Mouse (Mus musculus) MEL (cell line): ENCODE results near the gene Tnik. TPM values are rescaled to one million over a fixed set of nuclear protein-coding genes. Genes with fewer than 3 reads are reported as not detected.

Source experiments
- DNase-seq: peaks from one replicate; pipeline ENCODE4 v3.0.0; 2011; ENCODE audit warnings: low read depth, low spot score
- H3K27ac ChIP-seq: 2 replicates; pipeline ENCODE4 v1.5.1; 2012; ENCODE audit warnings: low read depth, mild to moderate bottlenecking, control low read depth, low read length, moderate library complexity; ENCODE audit not compliant: control insufficient read depth
- H3K27me3 ChIP-seq, 2 experiments: fragments of 150-350 bp in 1 of 2; sonication (generic) in 1 of 2; 2 replicates each; pipeline ENCODE4 v1.6.1; 2012; ENCODE audit warnings: low read length in 2 of 2, mild to moderate bottlenecking in 2 of 2, improper control_type of control experiment in 1 of 2, moderate library complexity in 1 of 2; ENCODE audit not compliant: insufficient read depth in 2 of 2, control insufficient read depth in 1 of 2
- H3K36me3 ChIP-seq, 2 experiments: 2 replicates each; pipeline ENCODE4 v1.6.1; 2012 to 2014; ENCODE audit warnings: low read length in 2 of 2, improper control_type of control experiment in 1 of 2, inconsistent platforms in 1 of 2, mild to moderate bottlenecking in 1 of 2; ENCODE audit not compliant: insufficient read depth in 2 of 2, control insufficient read depth in 1 of 2
- H3K4me1 ChIP-seq, 2 experiments: fragments of 150-350 bp in 1 of 2; sonication (generic) in 1 of 2; 2 replicates each; pipeline ENCODE4 v1.6.1; 2012; ENCODE audit warnings: low read length in 2 of 2, improper control_type of control experiment in 1 of 2, mild to moderate bottlenecking in 1 of 2; ENCODE audit not compliant: insufficient read depth in 2 of 2, control insufficient read depth in 1 of 2
- H3K4me3 ChIP-seq, 2 experiments: fragments of 150-350 bp in 1 of 2; sonication (generic) in 1 of 2; 2 replicates each; pipeline ENCODE4 v1.5.1; 2012; ENCODE audit warnings: low read depth in 2 of 2, low read length in 2 of 2, mild to moderate bottlenecking in 2 of 2, moderate library complexity in 2 of 2, control low read depth in 1 of 2, improper control_type of control experiment in 1 of 2; ENCODE audit not compliant: control insufficient read depth in 1 of 2, insufficient read depth in 1 of 2
- H3K79me2 ChIP-seq: 2 replicates; pipeline ENCODE4 v1.6.1; 2012; ENCODE audit warnings: mild to moderate bottlenecking, low read length, moderate library complexity; ENCODE audit not compliant: control insufficient read depth, poor library complexity, insufficient read depth
- H3K9ac ChIP-seq: 2 replicates; pipeline ENCODE4 v1.6.1; 2012; ENCODE audit warnings: low read depth, mild to moderate bottlenecking, control low read depth, low read length, moderate library complexity; ENCODE audit not compliant: control insufficient read depth, poor library complexity, severe bottlenecking
- H3K9me3 ChIP-seq: fragments of 150-350 bp; sonication (generic); replicated peaks from 2 replicates; pipeline ENCODE4 v1.6.1; 2012; ENCODE audit warnings: mild to moderate bottlenecking, low read length, improper control_type of control experiment, moderate library complexity; ENCODE audit not compliant: insufficient read depth
- BHLHE40 ChIP-seq: IDR thresholded peaks from 2 replicates; pipeline ENCODE4 v1.6.1; 2012; ENCODE audit warnings: low read depth, mild to moderate bottlenecking, inconsistent platforms, low read length, improper control_type of control experiment, borderline replicate concordance
- CHD2 ChIP-seq: IDR thresholded peaks from 2 replicates; pipeline ENCODE4 v1.6.1; 2011; ENCODE audit warnings: low read length, improper control_type of control experiment
- CTCF ChIP-seq, 3 experiments: IDR thresholded peaks in 2 of 3; conservative IDR thresholded peaks in 1 of 3; 2 replicates each; pipeline ENCODE4 v1.5.1; 2011 to 2012; ENCODE audit warnings: low read length in 3 of 3, low read depth in 2 of 3, mild to moderate bottlenecking in 2 of 3, improper control_type of control experiment in 1 of 3, inconsistent platforms in 1 of 3, mixed read lengths in 1 of 3, moderate library complexity in 1 of 3; ENCODE audit not compliant: control insufficient read depth in 1 of 3, insufficient read depth in 1 of 3, poor library complexity in 1 of 3, severe bottlenecking in 1 of 3
- ELF1 ChIP-seq: IDR thresholded peaks from 2 replicates; pipeline ENCODE4 v1.6.1; 2014; ENCODE audit warnings: low read depth, mild to moderate bottlenecking, inconsistent platforms, low read length, improper control_type of control experiment, moderate library complexity
- EP300 ChIP-seq, 2 experiments: IDR thresholded peaks; 2 replicates each; pipeline ENCODE4 v1.6.1; 2011; ENCODE audit warnings: improper control_type of control experiment in 2 of 2, low read length in 2 of 2, low read depth in 1 of 2, mild to moderate bottlenecking in 1 of 2
- GATA1 ChIP-seq: IDR thresholded peaks from 2 replicates; pipeline ENCODE4 v1.6.1; 2011; ENCODE audit warnings: low read depth, low read length, improper control_type of control experiment
- KAT2A ChIP-seq: conservative IDR thresholded peaks from 2 replicates; pipeline ENCODE4 v1.6.1; 2012; ENCODE audit warnings: low read depth, low read length, improper control_type of control experiment, inconsistent platforms
- MAX ChIP-seq: IDR thresholded peaks from 2 replicates; pipeline ENCODE4 v1.6.1; 2011; ENCODE audit warnings: low read length, improper control_type of control experiment
- MEF2A ChIP-seq: IDR thresholded peaks from 2 replicates; pipeline ENCODE4 v1.6.1; 2014; ENCODE audit warnings: low read depth, mild to moderate bottlenecking, inconsistent platforms, low read length, improper control_type of control experiment; ENCODE audit not compliant: poor library complexity, insufficient replicate concordance, severe bottlenecking; ENCODE audit errors: extremely low read depth
- MXI1 ChIP-seq: IDR thresholded peaks from 2 replicates; pipeline ENCODE4 v1.6.1; 2011; ENCODE audit warnings: mild to moderate bottlenecking, low read depth, low read length, improper control_type of control experiment
- MYB ChIP-seq: IDR thresholded peaks from 2 replicates; pipeline ENCODE4 v1.6.1; 2011; ENCODE audit warnings: mild to moderate bottlenecking, low read depth, low read length, improper control_type of control experiment
- POLR2AphosphoS2 ChIP-seq: IDR thresholded peaks from 2 replicates; pipeline ENCODE4 v1.6.1; 2011; ENCODE audit warnings: low read length, improper control_type of control experiment
- POLR2AphosphoS5 ChIP-seq: IDR thresholded peaks from 2 replicates; pipeline ENCODE4 v1.6.1; 2012; ENCODE audit warnings: low read depth, borderline replicate concordance, mild to moderate bottlenecking, inconsistent platforms, low read length, moderate library complexity, mixed read lengths
- RCOR1 ChIP-seq: IDR thresholded peaks from 2 replicates; pipeline ENCODE4 v1.6.1; 2012; ENCODE audit warnings: low read depth, mild to moderate bottlenecking, inconsistent platforms, low read length, improper control_type of control experiment
- SIN3A ChIP-seq: IDR thresholded peaks from 2 replicates; pipeline ENCODE4 v1.6.1; 2012; ENCODE audit warnings: low read length, improper control_type of control experiment, inconsistent platforms
- TBP ChIP-seq: IDR thresholded peaks from 2 replicates; pipeline ENCODE4 v1.8.0; 2011; ENCODE audit warnings: low read depth, low read length, improper control_type of control experiment
- UBTF ChIP-seq: IDR thresholded peaks from 2 replicates; pipeline ENCODE4 v1.6.1; 2012; ENCODE audit warnings: low read depth, mild to moderate bottlenecking, inconsistent platforms, low read length, improper control_type of control experiment, moderate library complexity, borderline replicate concordance; ENCODE audit not compliant: insufficient read depth
- USF2 ChIP-seq, 2 experiments: IDR thresholded peaks; 2 replicates each; pipeline ENCODE4 v1.6.1; 2011 to 2012; ENCODE audit warnings: improper control_type of control experiment in 2 of 2, low read length in 2 of 2, borderline replicate concordance in 1 of 2, inconsistent platforms in 1 of 2, low read depth in 1 of 2, mild to moderate bottlenecking in 1 of 2; ENCODE audit not compliant: insufficient read depth in 1 of 2
- ZC3H11A ChIP-seq: IDR thresholded peaks from 2 replicates; pipeline ENCODE4 v1.6.1; 2012; ENCODE audit warnings: low read depth, mild to moderate bottlenecking, inconsistent platforms, low read length, improper control_type of control experiment
- ZKSCAN1 ChIP-seq: IDR thresholded peaks from 2 replicates; pipeline ENCODE4 v1.6.1; 2012; ENCODE audit warnings: low read depth, mild to moderate bottlenecking, inconsistent platforms, low read length, improper control_type of control experiment, moderate library complexity
- ZMIZ1 ChIP-seq: IDR thresholded peaks from 2 replicates; pipeline ENCODE4 v1.6.1; 2012; ENCODE audit warnings: low read depth, mild to moderate bottlenecking, inconsistent platforms, low read length, improper control_type of control experiment, moderate library complexity
- ZNF384 ChIP-seq: IDR thresholded peaks from 2 replicates; pipeline ENCODE4 v1.6.1; 2012; ENCODE audit warnings: low read depth, mild to moderate bottlenecking, inconsistent platforms, low read length, improper control_type of control experiment
- polyA plus RNA-seq, 2 experiments: library from polyadenylated mRNA; stranded (reverse) in 1 of 2; unstranded in 1 of 2; fragments of >175 nt in 1 of 2; fragments of >200 nt in 1 of 2; gene quantifications; 2 replicates each; pipeline versions ENCODE4 v1.2.1 to v1.2.4; 2012; ENCODE audit warnings: low replicate concordance in 2 of 2, low read depth in 1 of 2; ENCODE audit not compliant: insufficient read length in 2 of 2, insufficient read depth in 1 of 2, missing spikeins in 1 of 2
- total RNA-seq: library from RNA; depleted of rRNA; stranded (reverse); fragments of 300-350 nt; gene quantifications from 2 replicates; pipeline ENCODE4 v1.2.3, GENCODE M21; 2012

Gene Tnik
- total and polyA plus RNA-seq, 3 experiments = 9.9 to 78.4 (median 13.6) TPM

GRCm38 (mm10) chr3:28306852-28307251 lies 43.8 kb downstream of the Tnik start:
- H3K4me3 ChIP-seq = no peak overlapping the region
- no peak for TF ChIP-seq ZNF384
- no peak for TF ChIP-seq SIN3A
- TF ChIP-seq EP300 (IDR thresholded peaks at IDR 0.05; ENCODE audit: low read depth in 1 of 2, low read length in 2 of 2) = no peak
- no peak for TF ChIP-seq ZC3H11A
- no peak for TF ChIP-seq TBP
- peaks cover 2 to 10% of the 10 kb centered on the region in 2 experiments for H3K4me1 ChIP-seq
- H3K9ac ChIP-seq = no peak overlapping the region
- peaks cover 0 to 20% of the 10 kb centered on the region in 2 experiments; a peak in 2 of 4 replicates for H3K36me3 ChIP-seq
- peaks cover 1% of the 10 kb centered on the region for H3K79me2 ChIP-seq
- no peak for DNase-seq
- no peaks in the 10 kb centered on the region for H3K9me3 ChIP-seq
- H3K27ac ChIP-seq = no peak overlapping the region
- no peaks in the 10 kb centered on the region for H3K27me3 ChIP-seq

GRCm38 (mm10) chr3:28314438-28314837 lies 51.4 kb downstream of the Tnik start:
- H3K27ac ChIP-seq = no peak overlapping the region
- peaks cover 0 to 6% of the 10 kb centered on the region in 2 experiments; a peak in 2 of 4 replicates for H3K36me3 ChIP-seq
- no peak for TF ChIP-seq GATA1
- no peak for TF ChIP-seq MEF2A
- TF ChIP-seq POLR2AphosphoS2 = no peak
- TF ChIP-seq, all 39 proteins: peak for 0
- Histone ChIP-seq H3K4me1 (peaks cover 2 to 3% of the 10 kb centered on the region in 2 experiments; a peak in 2 of 4 replicates), H3K4me3 (no peak overlapping the region), H3K9ac (no peak overlapping the region), H3K79me2 (no peaks in the 10 kb centered on the region; the same call in 1 of the 2 replicates), H3K27me3 (no peaks in the 10 kb centered on the region), H3K9me3 (no peaks in the 10 kb centered on the region)
- no peak for DNase-seq

- no peak for TF ChIP-seq RCOR1
- no peak for TF ChIP-seq TBP
- no peak for TF ChIP-seq CHD2
- no peak for TF ChIP-seq MYB
- TF ChIP-seq KAT2A = no peak
- TF ChIP-seq ZKSCAN1 = no peak
- no peak for TF ChIP-seq EP300 (IDR thresholded peaks at IDR 0.05; ENCODE audit: low read depth in 1 of 2, low read length in 2 of 2)
- TF ChIP-seq ELF1 = no peak
- no peak for TF ChIP-seq BHLHE40
- TF ChIP-seq MAX = no peak
- TF ChIP-seq UBTF = no peak
- no peak for TF ChIP-seq ZMIZ1
- no peak for TF ChIP-seq POLR2AphosphoS5
- TF ChIP-seq MXI1 = no peak
- TF ChIP-seq USF2 (IDR thresholded peaks at IDR 0.05; ENCODE audit: borderline replicate concordance in 1 of 2, insufficient read depth in 1 of 2, low read depth in 1 of 2, low read length in 2 of 2) = no peak
- TF ChIP-seq CTCF (IDR thresholded peaks at IDR 0.05 in 2 of 3, conservative IDR thresholded peaks at IDR 0.05 in 1 of 3; ENCODE audit: control insufficient read depth in 1 of 3, insufficient read depth in 1 of 3, low read depth in 2 of 3, low read length in 3 of 3, poor library complexity in 1 of 3, severe bottlenecking in 1 of 3) = no peak
- TF ChIP-seq, all 39 proteins: peak for 0
- Histone ChIP-seq H3K9ac (no peak overlapping the region), H3K9me3 (no peaks in the 10 kb centered on the region), H3K79me2 (0 out of 2 replicates have a peak, but pooled peaks cover 1% of the 10 kb centered on the region), H3K4me3 (no peak overlapping the region), H3K27ac (no peak overlapping the region), H3K36me3 (no peaks in the 10 kb centered on the region), H3K27me3 (no peaks in the 10 kb centered on the region), H3K4me1 (no peaks in the 10 kb centered on the region)
- no peak for DNase-seq
Observed at GRCm38 (mm10) chr3:28317339-28317738, 54.3 kb downstream of the Tnik start.
